Mouse (Mus musculus) small intestine, adult 2 months (tissue): ENCODE measurements at regions not wholly inside any gene's neighbourhood (a gene's known extent, or its start where the extent isn't known, plus 50 kb on each side); places are given as distances from the start of the nearest gene placed in this dataset.

ENCODE experiments used
- H3K27ac ChIP-seq: fragments of 200-500 bp; 2 replicates; pipeline ENCODE4 v1.5.1; 2012; ENCODE audit warnings: low read depth, low read length, control low read depth, inconsistent platforms; ENCODE audit not compliant: insufficient read depth
- H3K27me3 ChIP-seq: fragments of 200-500 bp; 2 replicates; pipeline ENCODE4 v1.6.1; 2012; ENCODE audit warnings: mild to moderate bottlenecking, moderate library complexity, low read length, inconsistent platforms; ENCODE audit not compliant: control insufficient read depth, insufficient read depth
- H3K36me3 ChIP-seq: fragments of 200-500 bp; 2 replicates; pipeline ENCODE4 v1.6.1; 2012; ENCODE audit warnings: mild to moderate bottlenecking, low read length, control low read depth, inconsistent platforms; ENCODE audit not compliant: control insufficient read depth, insufficient read depth
- H3K4me1 ChIP-seq: fragments of 200-500 bp; 2 replicates; pipeline ENCODE4 v1.6.1; 2012; ENCODE audit warnings: low read length, inconsistent platforms, mixed read lengths; ENCODE audit not compliant: control insufficient read depth, insufficient read depth, insufficient read length
- H3K4me3 ChIP-seq: fragments of 200-500 bp; 2 replicates; pipeline ENCODE4 v1.5.1; 2012; ENCODE audit warnings: low read depth, mild to moderate bottlenecking, control low read depth, inconsistent platforms, low read length, moderate library complexity
- CTCF ChIP-seq: fragments of 200-500 bp; IDR thresholded peaks from 2 replicates; pipeline ENCODE4 v1.5.1; 2012; ENCODE audit warnings: low read depth, mild to moderate bottlenecking, control low read depth, inconsistent platforms, low read length, moderate library complexity, mixed read lengths; ENCODE audit not compliant: insufficient replicate concordance, insufficient read length; ENCODE audit errors: extremely low read depth
- POLR2A ChIP-seq: fragments of 200-500 bp; IDR thresholded peaks from 2 replicates; pipeline ENCODE4 v1.6.1; 2012; ENCODE audit warnings: low read depth, mild to moderate bottlenecking, control low read depth, inconsistent platforms, low read length, moderate library complexity
- WGBS: fragments of 180-500 bp; shearing (Covaris S2); methylation state at CpG from one replicate; pipeline ENCODE4 v1.1.7; 2018; 5-methylcytosine and 5-hydroxymethylcytosine counted together

DNA sequence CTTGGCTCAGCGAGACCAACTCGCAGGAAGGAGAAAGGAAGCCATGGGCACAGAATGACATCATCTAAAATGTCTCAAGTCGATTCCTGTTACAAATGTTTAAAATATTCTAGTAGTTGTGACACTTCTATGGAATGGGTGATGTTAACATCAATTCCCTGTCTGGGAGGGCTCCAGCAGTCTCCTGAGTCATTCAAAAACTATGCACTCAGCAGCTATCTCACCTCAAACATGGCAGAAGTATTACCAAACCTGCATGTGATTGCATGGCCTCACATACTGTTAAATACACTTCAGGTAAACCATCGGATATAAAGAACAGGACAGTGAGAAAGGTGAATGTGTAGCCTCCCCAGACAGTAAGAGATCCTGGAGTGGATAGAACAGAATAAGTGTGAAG lies 66.7 kb upstream of the Tnfaip3 start:
- no peak overlapping the region for H3K27ac ChIP-seq
- H3K36me3 ChIP-seq, result no peaks in the 10 kb centered on the region
- WGBS, result 86% methylated on average over 4 of the region's 4 CpGs
- no peak overlapping the region for H3K4me3 ChIP-seq
- TF ChIP-seq POLR2A (no peak), CTCF (no peak)
- H3K27me3 ChIP-seq, result no peaks in the 10 kb centered on the region
- H3K4me1 ChIP-seq, result peaks cover 3% of the 10 kb centered on the region; the same call in 1 of the 2 replicates

DNA sequence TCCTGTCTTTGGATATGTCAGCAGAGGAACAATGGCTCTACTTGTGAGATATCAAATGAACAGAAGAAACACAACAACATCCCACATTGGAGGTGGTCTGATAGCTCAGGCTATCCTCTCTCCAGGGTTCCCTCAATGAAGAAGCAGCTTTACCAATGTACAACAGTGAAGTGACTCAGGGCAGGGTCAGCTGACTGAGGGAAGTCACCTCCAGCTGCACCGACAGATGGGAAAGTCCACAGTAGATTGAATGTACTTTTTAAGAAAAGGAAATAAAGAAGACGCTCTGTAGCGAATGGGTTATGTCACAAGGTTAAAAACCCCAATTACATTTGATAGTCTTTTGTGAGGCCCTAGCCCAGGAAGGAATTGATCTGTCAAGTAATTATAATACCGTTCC lies 62.6 kb upstream of the Tnfaip3 start:
- Histone ChIP-seq H3K27ac (no peak overlapping the region), H3K4me3 (no peak overlapping the region), H3K36me3 (no peaks in the 10 kb centered on the region), H3K4me1 (no peaks in the 10 kb centered on the region), H3K27me3 (no peaks in the 10 kb centered on the region)
- TF ChIP-seq POLR2A (no peak), CTCF (no peak)
- WGBS, result 77% methylated on average over 4 of the region's 4 CpGs

DNA sequence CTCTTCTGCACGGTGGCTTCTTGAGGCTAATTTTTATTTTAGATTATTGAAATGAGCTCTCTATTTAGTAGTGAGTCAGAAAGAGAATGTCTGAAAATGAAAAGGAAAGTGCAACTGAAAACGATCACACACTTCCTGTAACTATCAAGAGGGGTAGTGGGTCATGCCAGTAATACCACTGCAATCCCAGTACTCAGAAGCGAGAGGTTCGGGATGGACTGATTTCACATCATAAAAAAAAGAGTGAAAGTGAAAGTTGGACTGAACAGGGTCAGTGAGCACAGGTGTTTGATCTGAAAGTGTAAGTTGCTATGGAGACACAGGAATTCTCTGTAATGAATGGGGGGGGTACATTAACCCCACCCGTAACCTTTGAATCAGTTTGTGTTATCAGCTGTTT lies 52.9 kb upstream of the Tnfaip3 start:
- Histone ChIP-seq H3K27me3 (no peaks in the 10 kb centered on the region), H3K4me3 (no peak overlapping the region), H3K4me1 (peaks cover 4% of the 10 kb centered on the region; the same call in 1 of the 2 replicates), H3K36me3 (no peaks in the 10 kb centered on the region), H3K27ac (no peak overlapping the region)
- WGBS, result 19% methylated on average over 5 of the region's 5 CpGs
- no peak for TF ChIP-seq CTCF
- TF ChIP-seq POLR2A, result no peak

DNA sequence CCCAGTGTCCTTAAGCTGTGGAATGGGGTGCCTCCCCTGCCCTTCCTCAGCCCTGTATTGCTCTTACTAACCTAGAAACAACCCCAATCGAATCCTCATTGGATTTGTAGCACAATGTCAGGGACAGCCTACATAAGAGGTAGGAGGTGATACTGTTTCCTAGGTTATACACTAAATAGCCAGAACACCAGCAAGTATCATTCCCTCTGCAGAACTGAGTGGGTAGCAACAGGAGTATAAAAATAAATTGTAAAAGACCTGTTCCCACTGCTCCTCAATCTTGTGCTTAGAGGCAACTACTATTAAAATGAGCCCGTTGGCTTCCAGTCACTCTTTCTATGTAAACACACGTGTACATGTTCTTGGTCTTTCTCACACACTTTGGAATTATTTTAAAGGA lies 52.2 kb upstream of the Tnfaip3 start:
- H3K4me3 ChIP-seq, result no peak overlapping the region
- H3K36me3 ChIP-seq, result no peaks in the 10 kb centered on the region
- H3K27me3 ChIP-seq, result no peaks in the 10 kb centered on the region
- 82% methylated on average over 3 of the region's 3 CpGs for WGBS
- no peak for TF ChIP-seq CTCF
- TF ChIP-seq POLR2A, result no peak
- H3K27ac ChIP-seq, result no peak overlapping the region
- peaks cover 8% of the 10 kb centered on the region; the same call in 1 of the 2 replicates for H3K4me1 ChIP-seq

DNA sequence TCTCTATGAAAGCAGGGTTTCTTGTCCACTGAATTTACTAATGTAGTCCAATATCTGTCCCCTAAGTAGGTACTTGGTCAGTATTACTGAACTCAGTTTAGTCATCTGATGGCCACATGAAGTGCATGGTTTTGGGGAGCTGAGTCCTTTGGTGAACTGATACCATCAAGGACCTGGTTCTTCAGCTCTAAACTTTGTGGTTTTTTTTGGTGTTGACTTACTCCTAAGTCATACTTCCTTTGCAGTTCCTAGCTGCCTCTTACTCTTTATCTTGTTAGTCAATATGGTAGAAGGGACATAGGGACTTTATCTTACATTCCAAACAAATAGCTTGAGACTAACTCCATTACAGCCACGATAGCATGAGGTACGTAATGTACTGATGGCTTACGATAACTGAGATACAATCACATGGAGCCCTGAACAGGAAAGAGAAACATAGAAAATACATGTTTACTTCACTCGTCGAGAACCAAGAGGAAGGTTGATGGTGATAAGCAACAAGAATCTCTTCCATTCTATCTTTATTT lies 51.4 kb upstream of the Tnfaip3 start:
- TF ChIP-seq POLR2A, result no peak
- Histone ChIP-seq H3K4me1 (peaks cover 11% of the 10 kb centered on the region; the same call in 1 of the 2 replicates), H3K36me3 (no peaks in the 10 kb centered on the region), H3K27me3 (no peaks in the 10 kb centered on the region), H3K27ac (no peak overlapping the region), H3K4me3 (no peak overlapping the region)
- 80% methylated on average over 5 of the region's 5 CpGs for WGBS
